Mouse (Mus musculus) heart, embryonic 10.5 days (tissue): ENCODE measurements at regions not wholly inside any gene's neighbourhood (a gene's known extent, or its start where the extent isn't known, plus 50 kb on each side); places are given as distances from the start of the nearest gene placed in this dataset.

Source experiments
- DNase-seq: peaks from one replicate; pipeline ENCODE4 v3.0.0-alpha.2; 2017; ENCODE audit warnings: low spot score
- H3K27ac ChIP-seq: fragments of 300-500 bp; sonication (generic); 2 replicates; pipeline ENCODE4 v1.5.1; 2016; ENCODE audit warnings: mild to moderate bottlenecking
- H3K27me3 ChIP-seq: fragments of 300-500 bp; sonication (generic); 2 replicates; pipeline ENCODE4 v1.6.1; 2016; ENCODE audit warnings: mild to moderate bottlenecking; ENCODE audit not compliant: poor library complexity, insufficient read depth, severe bottlenecking
- H3K36me3 ChIP-seq: fragments of 300-500 bp; sonication (generic); 2 replicates; pipeline ENCODE4 v1.6.1; 2016; ENCODE audit warnings: mild to moderate bottlenecking, moderate library complexity
- H3K4me1 ChIP-seq: fragments of 300-500 bp; sonication (generic); 2 replicates; pipeline ENCODE4 v1.6.1; 2016; ENCODE audit warnings: mild to moderate bottlenecking
- H3K4me3 ChIP-seq: fragments of 300-500 bp; sonication (generic); 2 replicates; pipeline ENCODE4 v1.5.1; 2016; ENCODE audit warnings: mild to moderate bottlenecking, moderate library complexity
- H3K9me3 ChIP-seq: fragments of 300-500 bp; sonication (generic); 2 replicates; pipeline ENCODE4 v1.6.1; 2016; ENCODE audit warnings: mild to moderate bottlenecking, moderate library complexity
- WGBS: fragments of 180-500 bp; shearing (Covaris S2); methylation state at CpG from one replicate; pipeline ENCODE4 v1.1.7; 2016; 5-methylcytosine and 5-hydroxymethylcytosine counted together

GRCm38 (mm10) chr19:25729103-25729502 is 56.9 kb downstream of the Dmrt2 start:
- Histone ChIP-seq H3K4me1 (no peaks in the 10 kb centered on the region), H3K4me3 (no peak overlapping the region), H3K27me3 (no peaks in the 10 kb centered on the region), H3K9me3 (no peaks in the 10 kb centered on the region), H3K27ac (no peak overlapping the region), H3K36me3 (no peaks in the 10 kb centered on the region)
- DNase-seq = no peak
- 81% methylated on average over 5 of the region's 5 CpGs for WGBS

- Histone ChIP-seq H3K4me1 (no peaks in the 10 kb centered on the region), H3K27me3 (no peaks in the 10 kb centered on the region), H3K9me3 (no peaks in the 10 kb centered on the region), H3K27ac (no peak overlapping the region), H3K36me3 (no peaks in the 10 kb centered on the region), H3K4me3 (no peak overlapping the region)
- WGBS = 83% methylated on average over 1 of the region's 1 CpGs
- DNase-seq = no peak
Observed at GRCm38 (mm10) chr19:25729633-25730032, 57.4 kb downstream of the Dmrt2 start.

- DNase-seq = no peak
- H3K36me3 ChIP-seq = no peaks in the 10 kb centered on the region
- no peaks in the 10 kb centered on the region for H3K9me3 ChIP-seq
- WGBS = 81% methylated on average over 4 of the region's 4 CpGs
- H3K27ac ChIP-seq = no peak overlapping the region
- H3K4me3 ChIP-seq = no peak overlapping the region
- no peaks in the 10 kb centered on the region for H3K4me1 ChIP-seq
- no peaks in the 10 kb centered on the region for H3K27me3 ChIP-seq
Observed at GRCm38 (mm10) chr19:25778455-25778854, 106.2 kb downstream of the Dmrt2 start.

- no peaks in the 10 kb centered on the region for H3K9me3 ChIP-seq
- H3K4me1 ChIP-seq = no peaks in the 10 kb centered on the region
- H3K27ac ChIP-seq = no peak overlapping the region
- H3K36me3 ChIP-seq = no peaks in the 10 kb centered on the region
- no peaks in the 10 kb centered on the region for H3K27me3 ChIP-seq
- DNase-seq = no peak
- 46% methylated on average over 7 of the region's 7 CpGs for WGBS
- H3K4me3 ChIP-seq = no peak overlapping the region
Observed at GRCm38 (mm10) chr19:25779356-25779755, 107.1 kb downstream of the Dmrt2 start.

- no peaks in the 10 kb centered on the region for H3K4me1 ChIP-seq
- H3K27ac ChIP-seq = no peak overlapping the region
- H3K27me3 ChIP-seq = no peaks in the 10 kb centered on the region
- no peak for DNase-seq
- H3K4me3 ChIP-seq = no peak overlapping the region
- no peaks in the 10 kb centered on the region for H3K9me3 ChIP-seq
- 79% methylated on average over 7 of the region's 7 CpGs for WGBS
- no peaks in the 10 kb centered on the region for H3K36me3 ChIP-seq
Observed at GRCm38 (mm10) chr19:25781314-25781713, 109.1 kb downstream of the Dmrt2 start.

- H3K9me3 ChIP-seq = no peaks in the 10 kb centered on the region
Observed at GRCm38 (mm10) chr19:25802692-25803091, 130.5 kb downstream of the Dmrt2 start.

GRCm38 (mm10) chr19:25805351-25805750 is 133.1 kb downstream of the Dmrt2 start:
- 62% methylated on average over 11 of the region's 11 CpGs for WGBS
- Histone ChIP-seq H3K36me3 (no peaks in the 10 kb centered on the region), H3K4me1 (peaks cover 8% of the 10 kb centered on the region; the same call in 1 of the 2 replicates), H3K27ac (no peak overlapping the region), H3K4me3 (no peak overlapping the region), H3K9me3 (no peaks in the 10 kb centered on the region), H3K27me3 (no peaks in the 10 kb centered on the region)
- no peak for DNase-seq

More at GRCm38 (mm10) chr19:25802692-25803091, 130.5 kb downstream of the Dmrt2 start:
- Histone ChIP-seq H3K27me3 (no peaks in the 10 kb centered on the region), H3K4me1 (peaks cover 8% of the 10 kb centered on the region; the same call in 1 of the 2 replicates), H3K4me3 (no peak overlapping the region), H3K27ac (no peak overlapping the region), H3K36me3 (no peaks in the 10 kb centered on the region)
- WGBS = 72% methylated on average over 7 of the region's 7 CpGs
- no peak for DNase-seq

GRCm38 (mm10) chr19:25813651-25814050 is 141.4 kb downstream of the Dmrt2 start:
- Histone ChIP-seq H3K27ac (no peak overlapping the region), H3K9me3 (no peaks in the 10 kb centered on the region), H3K4me1 (no peaks in the 10 kb centered on the region), H3K36me3 (no peaks in the 10 kb centered on the region), H3K27me3 (no peaks in the 10 kb centered on the region), H3K4me3 (no peak overlapping the region)
- no peak for DNase-seq
- WGBS = 89% methylated on average over 7 of the region's 7 CpGs

- Histone ChIP-seq H3K27ac (no peak overlapping the region), H3K4me3 (no peak overlapping the region), H3K27me3 (no peaks in the 10 kb centered on the region), H3K36me3 (no peaks in the 10 kb centered on the region), H3K9me3 (no peaks in the 10 kb centered on the region), H3K4me1 (no peaks in the 10 kb centered on the region)
- WGBS = 60% methylated on average over 4 of the region's 4 CpGs
- DNase-seq = no peak
Observed at GRCm38 (mm10) chr19:25845158-25845557, 172.9 kb downstream of the Dmrt2 start.

GRCm38 (mm10) chr19:25856344-25856743 is 184.1 kb downstream of the Dmrt2 start:
- Histone ChIP-seq H3K27me3 (no peaks in the 10 kb centered on the region), H3K9me3 (no peaks in the 10 kb centered on the region), H3K36me3 (no peaks in the 10 kb centered on the region), H3K27ac (no peak overlapping the region), H3K4me3 (no peak overlapping the region), H3K4me1 (no peaks in the 10 kb centered on the region)
- DNase-seq = no peak
- 72% methylated on average over 4 of the region's 4 CpGs for WGBS

- H3K27ac ChIP-seq = no peak overlapping the region
- H3K27me3 ChIP-seq = no peaks in the 10 kb centered on the region
- H3K4me3 ChIP-seq = no peak overlapping the region
- no peak for DNase-seq
- no peaks in the 10 kb centered on the region for H3K4me1 ChIP-seq
- 70% methylated on average over 1 of the region's 1 CpGs for WGBS
- no peaks in the 10 kb centered on the region for H3K9me3 ChIP-seq
- no peaks in the 10 kb centered on the region for H3K36me3 ChIP-seq
Observed at GRCm38 (mm10) chr19:25863312-25863711, 191.1 kb downstream of the Dmrt2 start.

- DNase-seq = no peak
- no peak overlapping the region for H3K4me3 ChIP-seq
- no peaks in the 10 kb centered on the region for H3K27me3 ChIP-seq
- WGBS = 85% methylated on average over 4 of the region's 4 CpGs
- no peaks in the 10 kb centered on the region for H3K9me3 ChIP-seq
- H3K27ac ChIP-seq = no peak overlapping the region
- 0 out of 2 replicates have a peak, but pooled peaks cover 3% of the 10 kb centered on the region for H3K4me1 ChIP-seq
- H3K36me3 ChIP-seq = no peaks in the 10 kb centered on the region
Observed at GRCm38 (mm10) chr19:25906721-25907120, 234.5 kb downstream of the Dmrt2 start.

- H3K27ac ChIP-seq = no peak overlapping the region
- no peak overlapping the region for H3K4me3 ChIP-seq
- no peaks in the 10 kb centered on the region for H3K27me3 ChIP-seq
- H3K4me1 ChIP-seq = peaks cover 11% of the 10 kb centered on the region
- H3K36me3 ChIP-seq = no peaks in the 10 kb centered on the region
- H3K9me3 ChIP-seq = no peaks in the 10 kb centered on the region
- no peak for DNase-seq
Observed at GRCm38 (mm10) chr19:25922052-25922451, 249.8 kb downstream of the Dmrt2 start.

- 79% methylated on average over 1 of the region's 1 CpGs for WGBS
- H3K27me3 ChIP-seq = no peaks in the 10 kb centered on the region
- no peak overlapping the region for H3K4me3 ChIP-seq
- H3K36me3 ChIP-seq = no peaks in the 10 kb centered on the region
- H3K27ac ChIP-seq = no peak overlapping the region
- no peak for DNase-seq
- peaks cover 16% of the 10 kb centered on the region for H3K4me1 ChIP-seq
- H3K9me3 ChIP-seq = no peaks in the 10 kb centered on the region
Observed at GRCm38 (mm10) chr19:25922806-25923205, 250.6 kb downstream of the Dmrt2 start.
